Mouse (Mus musculus): ENCODE results near the gene Emp3. TPM values are rescaled to one million over a fixed set of nuclear protein-coding genes. Genes with fewer than 3 reads are reported as not detected.

Gene Emp3
- polyA plus RNA-seq, 1 experiment: 365 TPM

GRCm38 (mm10) chr7:45873061-45873947, 47.9 kb downstream of the Emp3 start:
- WGBS: 3% methylated on average over 28 of the region's 28 CpGs
- Histone ChIP-seq H3K4me1 (replicated peaks; ENCODE audit: control insufficient read depth, insufficient read depth, low read length) (peaks cover 14% of the 10 kb centered on the region), H3K27me3 (ENCODE audit: control insufficient read depth, insufficient read depth, low read length) (peaks cover 10% of the 10 kb centered on the region; the same call in 1 of the 2 replicates), H3K4me3 (ENCODE audit: control insufficient read depth, insufficient read depth, low read length) (peak overlapping the region; percentile 69), H3K36me3 (ENCODE audit: control insufficient read depth, insufficient read depth, low read length) (peaks cover 15% of the 10 kb centered on the region), H3K27ac (ENCODE audit: control insufficient read depth, insufficient read depth, low read length) (peak overlapping the region; percentile 11; the same call in 1 of the 2 replicates)
- TF ChIP-seq CTCF (IDR thresholded peaks at IDR 0.05; ENCODE audit: borderline replicate concordance, control insufficient read depth, extremely low read depth, insufficient read depth, low read length, poor library complexity) (peak; percentile 42; the same call in 1 of the 2 replicates), POLR2A (IDR thresholded peaks at IDR 0.05; ENCODE audit: control insufficient read depth, extremely low read depth, insufficient read depth, low read length, poor library complexity) (no peak)
- peak; percentile 66 for DNase-seq

GRCm38 (mm10) chr7:45872624-45873023, 48.6 kb downstream of the Emp3 start, which contains the start of gene Kdelr1:
Gene Kdelr1, plus strand, starts transcription at chr7:45872772.
- TF ChIP-seq CTCF (IDR thresholded peaks at IDR 0.05; ENCODE audit: borderline replicate concordance, control insufficient read depth, extremely low read depth, insufficient read depth, low read length, poor library complexity) (peak; percentile 87), POLR2A (IDR thresholded peaks at IDR 0.05; ENCODE audit: control insufficient read depth, extremely low read depth, insufficient read depth, low read length, poor library complexity) (0 out of 2 replicates have a peak, but pooled peaks have one; percentile 31)
- H3K27ac ChIP-seq (ENCODE audit: control insufficient read depth, insufficient read depth, low read length): peak within 1 kb of the TSS; percentile 11; the same call in 1 of the 2 replicates
- DNase-seq: peak; percentile 91
- WGBS: under 1% methylated on average over 18 of the region's 18 CpGs
- H3K4me1 ChIP-seq (replicated peaks; ENCODE audit: control insufficient read depth, insufficient read depth, low read length): peaks cover 14% of the 10 kb centered on the region
- peaks cover 10% of the 10 kb centered on the region; the same call in 1 of the 2 replicates for H3K27me3 ChIP-seq (ENCODE audit: control insufficient read depth, insufficient read depth, low read length)
- peaks cover 15% of the 10 kb centered on the region for H3K36me3 ChIP-seq (ENCODE audit: control insufficient read depth, insufficient read depth, low read length)
- H3K4me3 ChIP-seq (ENCODE audit: control insufficient read depth, insufficient read depth, low read length): peak within 1 kb of the TSS; percentile 69

- DNase-seq: peak; percentile 13
- H3K36me3 ChIP-seq (ENCODE audit: control insufficient read depth, insufficient read depth, low read length): no peaks in the 10 kb centered on the region
- peaks cover 27% of the 10 kb centered on the region for H3K4me1 ChIP-seq (replicated peaks; ENCODE audit: control insufficient read depth, insufficient read depth, low read length)
- no peak overlapping the region for H3K4me3 ChIP-seq (ENCODE audit: control insufficient read depth, insufficient read depth, low read length)
- 5% methylated on average over 30 of the region's 30 CpGs for WGBS
- peaks cover 10% of the 10 kb centered on the region; the same call in 1 of the 2 replicates for H3K27me3 ChIP-seq (ENCODE audit: control insufficient read depth, insufficient read depth, low read length)
- no peak overlapping the region for H3K27ac ChIP-seq (ENCODE audit: control insufficient read depth, insufficient read depth, low read length)
- 0 out of 2 replicates have a peak, but pooled peaks have one; percentile 12 for TF ChIP-seq CTCF (IDR thresholded peaks at IDR 0.05; ENCODE audit: borderline replicate concordance, control insufficient read depth, extremely low read depth, insufficient read depth, low read length, poor library complexity)
- no peak for TF ChIP-seq POLR2A (IDR thresholded peaks at IDR 0.05; ENCODE audit: control insufficient read depth, extremely low read depth, insufficient read depth, low read length, poor library complexity)
These were observed 50.7 kb downstream of the Emp3 start for GRCm38 (mm10) chr7:45870282-45871058.

GRCm38 (mm10) chr7:45869787-45870186, 51.4 kb downstream of the Emp3 start:
- no peak for TF ChIP-seq POLR2A (IDR thresholded peaks at IDR 0.05; ENCODE audit: control insufficient read depth, extremely low read depth, insufficient read depth, low read length, poor library complexity)
- TF ChIP-seq CTCF (IDR thresholded peaks at IDR 0.05; ENCODE audit: borderline replicate concordance, control insufficient read depth, extremely low read depth, insufficient read depth, low read length, poor library complexity): no peak
- Histone ChIP-seq H3K4me3 (ENCODE audit: control insufficient read depth, insufficient read depth, low read length) (no peak overlapping the region), H3K27me3 (ENCODE audit: control insufficient read depth, insufficient read depth, low read length) (peaks cover 10% of the 10 kb centered on the region; the same call in 1 of the 2 replicates), H3K36me3 (ENCODE audit: control insufficient read depth, insufficient read depth, low read length) (no peaks in the 10 kb centered on the region), H3K4me1 (replicated peaks; ENCODE audit: control insufficient read depth, insufficient read depth, low read length) (peaks cover 23% of the 10 kb centered on the region), H3K27ac (ENCODE audit: control insufficient read depth, insufficient read depth, low read length) (no peak overlapping the region)
- WGBS: 15% methylated on average over 14 of the region's 14 CpGs
- DNase-seq: no peak

- peaks cover 10% of the 10 kb centered on the region; the same call in 1 of the 2 replicates for H3K27me3 ChIP-seq (ENCODE audit: control insufficient read depth, insufficient read depth, low read length)
- no peak for TF ChIP-seq POLR2A (IDR thresholded peaks at IDR 0.05; ENCODE audit: control insufficient read depth, extremely low read depth, insufficient read depth, low read length, poor library complexity)
- no peak for TF ChIP-seq CTCF (IDR thresholded peaks at IDR 0.05; ENCODE audit: borderline replicate concordance, control insufficient read depth, extremely low read depth, insufficient read depth, low read length, poor library complexity)
- H3K27ac ChIP-seq (ENCODE audit: control insufficient read depth, insufficient read depth, low read length): no peak overlapping the region
- peaks cover 20% of the 10 kb centered on the region for H3K4me1 ChIP-seq (replicated peaks; ENCODE audit: control insufficient read depth, insufficient read depth, low read length)
- no peak overlapping the region for H3K4me3 ChIP-seq (ENCODE audit: control insufficient read depth, insufficient read depth, low read length)
- DNase-seq: no peak
- no peaks in the 10 kb centered on the region for H3K36me3 ChIP-seq (ENCODE audit: control insufficient read depth, insufficient read depth, low read length)
- WGBS: 79% methylated on average over 8 of the region's 8 CpGs
These were observed 52.0 kb downstream of the Emp3 start for GRCm38 (mm10) chr7:45869107-45869670.

Other genes starting within 250 kb of the Emp3 start
- 3.9 and 4.2 TPM in 2 replicates for gene Ntn5, start 237.4 kb downstream of the Emp3 start, polyA plus RNA-seq (2012; rRNA removed)
- 1.6 and 1.9 TPM in 2 replicates for gene Sec1, start 227.0 kb downstream of the Emp3 start, polyA plus RNA-seq (2012; rRNA removed)
- 2.2 and 2.7 TPM in 2 replicates for gene Car11, start 221.6 kb downstream of the Emp3 start, polyA plus RNA-seq (2012; rRNA removed)
- 28.2 and 31.3 TPM in 2 replicates for gene Dbp, start 216.3 kb downstream of the Emp3 start, polyA plus RNA-seq (2012; rRNA removed)
- gene Rpl18, start 205.9 kb downstream of the Emp3 start, polyA plus RNA-seq (2012; rRNA removed): 2,384 and 2,707 TPM in 2 replicates
- 87.4 and 88.1 TPM in 2 replicates for gene Sphk2, start 203.4 kb downstream of the Emp3 start, polyA plus RNA-seq (2012; rRNA removed)
- gene Fam83e, start 200.2 kb downstream of the Emp3 start, polyA plus RNA-seq (2012; rRNA removed): 1.5 and 1.7 TPM in 2 replicates
- not detected in 2 replicates for gene Spaca4, start 195.6 kb downstream of the Emp3 start, polyA plus RNA-seq (2012; rRNA removed)
- 0.84 and 1.2 TPM in 2 replicates for gene Lmtk3, start 137.7 kb downstream of the Emp3 start, polyA plus RNA-seq (2012; rRNA removed)
- gene Sult2b1, start 136.7 kb downstream of the Emp3 start, polyA plus RNA-seq (2012; rRNA removed): 3.8 and 3.9 TPM in 2 replicates
- gene Cyth2, start 106.8 kb downstream of the Emp3 start, polyA plus RNA-seq (2012; rRNA removed): 65.8 and 71.5 TPM in 2 replicates
- 0.36 and 1.3 TPM in 2 replicates for gene Kcnj14, start 96.6 kb downstream of the Emp3 start, polyA plus RNA-seq (2012; rRNA removed)
- gene Grwd1, start 90.5 kb downstream of the Emp3 start, polyA plus RNA-seq (2012; rRNA removed): 22.4 and 27.7 TPM in 2 replicates
- 199 and 226 TPM in 2 replicates for gene Kdelr1, start 48.6 kb downstream of the Emp3 start, polyA plus RNA-seq (2012; rRNA removed)
- 1.1 and 1.4 TPM in 2 replicates for gene Grin2d, start 43.0 kb downstream of the Emp3 start, polyA plus RNA-seq (2012; rRNA removed)
- gene Syngr4, start 24.7 kb downstream of the Emp3 start, polyA plus RNA-seq (2012; rRNA removed): 2.7 and 2.9 TPM in 2 replicates
- gene Tmem143, start 24.5 kb downstream of the Emp3 start, polyA plus RNA-seq (2012; rRNA removed): 50.6 and 52.5 TPM in 2 replicates
- gene Ccdc114, start 2.7 kb upstream of the Emp3 start, polyA plus RNA-seq (2012; rRNA removed): 3.3 and 3.7 TPM in 2 replicates
- 0.49 and 0.61 TPM in 2 replicates for gene Abcc6, start 108.9 kb upstream of the Emp3 start, polyA plus RNA-seq (2012; rRNA removed)
- 37.4 and 42.4 TPM in 2 replicates for gene Nomo1, start 112.3 kb upstream of the Emp3 start, polyA plus RNA-seq (2012; rRNA removed)
- gene Kcnj11, start 179.4 kb upstream of the Emp3 start, polyA plus RNA-seq (2012; rRNA removed): 3.1 and 12.6 TPM in 2 replicates

All from thymus, adult 2 months (tissue).